Mouse (Mus musculus) heart, postnatal 0 days (tissue): ENCODE data around the gene Prkar2b. TPM values are rescaled to one million over a fixed set of nuclear protein-coding genes. Genes with fewer than 3 reads are reported as not detected.

Experiments used
- ATAC-seq: fragments of 200-750 bp; cut with Nextera tagmentation; 2 replicates; pipeline ENCODE4 v1.8.0; 2017; ENCODE audit warnings: low read depth, moderate number of reproducible peaks, moderate library complexity; ENCODE audit not compliant: insufficient read depth
- DNase-seq: peaks from one replicate; pipeline ENCODE4 v3.0.0-alpha.2; 2016; ENCODE audit warnings: low spot score
- H3K27ac ChIP-seq: fragments of 300-500 bp; sonication (generic); 2 replicates; pipeline ENCODE4 v1.5.1; 2014; ENCODE audit warnings: low read depth, mild to moderate bottlenecking
- H3K27me3 ChIP-seq: fragments of 300-500 bp; sonication (generic); 2 replicates; pipeline ENCODE4 v1.6.1; 2014; ENCODE audit warnings: low read length, mixed read lengths; ENCODE audit not compliant: control insufficient read depth, insufficient read depth
- H3K36me3 ChIP-seq: fragments of 300-500 bp; sonication (generic); replicated peaks from 2 replicates; pipeline ENCODE4 v1.6.1; 2014; ENCODE audit warnings: low read length, mixed read lengths; ENCODE audit not compliant: control insufficient read depth, insufficient read depth
- H3K4me1 ChIP-seq: fragments of 300-500 bp; sonication (generic); 2 replicates; pipeline ENCODE4 v1.6.1; 2014; ENCODE audit warnings: antibody characterized with exemption; ENCODE audit not compliant: control insufficient read depth, insufficient read depth
- H3K4me2 ChIP-seq: fragments of 300-500 bp; sonication (generic); 2 replicates; pipeline ENCODE4 v1.6.1; 2014; ENCODE audit warnings: low read depth, mild to moderate bottlenecking, low read length, moderate library complexity
- H3K4me3 ChIP-seq: fragments of 300-500 bp; sonication (generic); 2 replicates; pipeline ENCODE4 v1.5.1; 2014; ENCODE audit warnings: low read depth, low read length
- H3K9ac ChIP-seq: fragments of 300-500 bp; sonication (generic); replicated peaks from 2 replicates; pipeline ENCODE4 v1.6.1; 2014; ENCODE audit warnings: low read depth, low read length, mixed read lengths
- H3K9me3 ChIP-seq: fragments of 300-500 bp; sonication (generic); replicated peaks from 2 replicates; pipeline ENCODE4 v1.6.1; 2016; ENCODE audit warnings: low read length; ENCODE audit not compliant: control insufficient read depth
- CTCF ChIP-seq: IDR thresholded peaks from 2 replicates; pipeline ENCODE4 v1.5.1; 2016; ENCODE audit warnings: antibody characterized with exemption, control low read depth, low read depth
- EP300 ChIP-seq: IDR thresholded peaks from 2 replicates; pipeline ENCODE4 v1.6.1; 2016; ENCODE audit warnings: antibody characterized with exemption, low read depth
- WGBS: fragments of 180-500 bp; shearing (Covaris S2); extraction: QIAGEN DNeasy Blood & Tissue Kit; methylation state at CpG from one replicate; pipeline ENCODE4 v1.1.7; 2014; 5-methylcytosine and 5-hydroxymethylcytosine counted together
- polyA plus RNA-seq: library from polyadenylated mRNA; unstranded; fragments of >200 nt; fragmentation: Nextera tagmentation; extraction: Ambion mirVana; gene quantifications from 2 replicates; pipeline ENCODE4 v1.2.1, GENCODE M21; 2015
- total RNA-seq: library from RNA; depleted of rRNA; stranded (reverse); fragments of >200 nt; gene quantifications from 2 replicates; pipeline ENCODE4 v1.2.3, GENCODE M21; 2014; ENCODE audit warnings: low replicate concordance

The Prkar2b gene
- total and polyA plus RNA-seq, 2 experiments from 2014 or later = 2.6 TPM; not detected in 1

DNA sequence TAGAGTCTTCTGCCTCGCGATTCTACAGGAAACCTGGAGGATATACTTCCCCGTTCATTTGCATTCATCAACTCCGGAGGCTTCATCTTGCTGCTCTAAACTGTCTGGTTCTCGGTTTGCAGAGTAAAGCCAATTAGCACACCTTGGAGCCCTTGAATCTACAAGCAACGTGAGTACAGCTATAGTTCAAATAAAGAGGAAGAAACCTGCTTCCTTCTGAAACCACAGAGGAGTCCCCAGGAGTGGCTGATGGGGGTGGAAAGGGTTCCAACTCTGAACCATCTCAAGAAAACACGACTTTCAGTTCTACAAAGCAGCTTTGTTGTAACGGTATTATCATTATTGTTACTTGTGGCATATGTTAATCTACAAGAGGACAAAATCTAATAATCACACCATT, 26.2 kb upstream of the Prkar2b start:
- ATAC-seq (no peak), DNase-seq (no peak)
- Histone ChIP-seq H3K4me3 (no peak overlapping the region), H3K4me1 (no peaks in the 10 kb centered on the region), H3K36me3 (no peaks in the 10 kb centered on the region), H3K27ac (no peak overlapping the region), H3K9me3 (no peaks in the 10 kb centered on the region), H3K27me3 (no peaks in the 10 kb centered on the region), H3K4me2 (no peak overlapping the region), H3K9ac (no peak overlapping the region)
- TF ChIP-seq CTCF (no peak), EP300 (no peak)
- 78% methylated on average over 8 of the region's 8 CpGs for WGBS

DNA sequence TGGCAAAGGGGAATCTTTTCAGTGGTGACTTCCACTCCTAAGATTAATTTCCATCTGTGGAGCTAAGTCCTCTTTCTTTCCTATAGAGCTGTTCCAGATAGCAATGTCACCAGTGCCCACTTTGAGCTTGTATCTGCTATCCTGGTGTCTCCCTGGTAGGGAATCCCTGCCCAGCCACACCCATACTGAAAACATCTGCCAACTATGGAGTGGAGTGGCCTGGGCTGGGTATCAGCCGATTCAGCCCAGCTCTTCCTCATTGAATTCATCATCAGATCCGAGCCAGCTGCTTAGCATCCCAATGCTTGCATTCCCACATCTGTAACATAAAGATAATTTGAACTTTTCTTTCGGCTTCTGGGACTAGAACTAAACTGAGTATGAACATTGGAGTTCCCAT, 25.8 kb upstream of the Prkar2b start:
- H3K27ac ChIP-seq = no peak overlapping the region
- no peak overlapping the region for H3K9ac ChIP-seq
- H3K4me3 ChIP-seq = no peak overlapping the region
- no peaks in the 10 kb centered on the region for H3K36me3 ChIP-seq
- TF ChIP-seq EP300 (no peak), CTCF (no peak)
- 70% methylated on average over 3 of the region's 3 CpGs for WGBS
- no peaks in the 10 kb centered on the region for H3K27me3 ChIP-seq
- no peak for DNase-seq
- no peaks in the 10 kb centered on the region for H3K9me3 ChIP-seq
- ATAC-seq = no peak
- H3K4me1 ChIP-seq = no peaks in the 10 kb centered on the region
- H3K4me2 ChIP-seq = no peak overlapping the region

DNA sequence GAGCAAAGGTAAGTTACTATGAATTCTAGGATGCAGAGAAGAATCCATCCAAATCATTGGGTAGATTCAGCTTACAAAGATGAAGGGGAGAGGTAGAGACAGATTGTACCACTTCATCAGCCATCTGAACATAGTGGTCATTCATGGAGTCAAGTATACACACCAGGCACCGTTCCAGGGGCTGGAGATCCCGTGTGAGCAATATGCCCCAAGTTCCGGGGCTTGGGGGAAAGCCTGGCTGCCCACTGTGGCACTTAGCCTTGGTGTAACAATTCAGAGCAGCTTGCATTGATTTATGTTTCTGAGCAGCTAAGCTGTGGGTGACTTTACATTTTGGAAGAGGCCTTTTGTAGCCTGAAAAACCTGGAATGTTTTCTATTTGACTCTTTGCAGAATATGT, 24.8 kb upstream of the Prkar2b start:
- H3K4me3 ChIP-seq = no peak overlapping the region
- DNase-seq (no peak), ATAC-seq (no peak)
- no peaks in the 10 kb centered on the region for H3K36me3 ChIP-seq
- no peaks in the 10 kb centered on the region for H3K27me3 ChIP-seq
- no peak overlapping the region for H3K9ac ChIP-seq
- 0 out of 2 replicates have a peak, but pooled peaks cover 4% of the 10 kb centered on the region for H3K9me3 ChIP-seq
- TF ChIP-seq EP300 (no peak), CTCF (no peak)
- WGBS = 84% methylated on average over 3 of the region's 3 CpGs
- H3K4me1 ChIP-seq = no peaks in the 10 kb centered on the region
- H3K4me2 ChIP-seq = no peak overlapping the region
- H3K27ac ChIP-seq = no peak overlapping the region

DNA sequence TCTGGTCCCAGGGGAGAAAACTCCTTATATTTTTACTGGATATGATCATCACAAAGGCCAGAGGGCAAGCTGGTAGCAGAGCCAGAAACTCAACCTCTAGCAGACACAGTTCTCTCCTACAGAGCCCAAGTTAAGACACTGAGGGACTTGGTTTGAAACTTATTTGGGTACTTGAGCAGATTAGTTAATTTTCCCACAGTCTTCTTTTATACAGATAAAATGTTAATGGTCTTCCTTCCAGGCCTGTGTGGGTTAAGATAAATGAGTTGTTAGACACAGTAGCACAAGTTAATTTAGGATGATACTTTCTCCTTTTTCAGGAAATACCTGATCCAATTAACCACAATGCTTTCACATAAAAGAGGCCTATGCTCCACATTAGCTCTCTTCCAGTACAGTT, 24.1 kb upstream of the Prkar2b start:
- TF ChIP-seq EP300 = no peak
- TF ChIP-seq CTCF = no peak
- H3K9ac ChIP-seq = no peak overlapping the region
- H3K9me3 ChIP-seq = 0 out of 2 replicates have a peak, but pooled peaks cover 4% of the 10 kb centered on the region
- no peak for DNase-seq
- no peak for ATAC-seq
- no peak overlapping the region for H3K4me3 ChIP-seq
- H3K27me3 ChIP-seq = no peaks in the 10 kb centered on the region
- no peak overlapping the region for H3K4me2 ChIP-seq
- no peaks in the 10 kb centered on the region for H3K4me1 ChIP-seq
- no peak overlapping the region for H3K27ac ChIP-seq
- H3K36me3 ChIP-seq = no peaks in the 10 kb centered on the region

DNA sequence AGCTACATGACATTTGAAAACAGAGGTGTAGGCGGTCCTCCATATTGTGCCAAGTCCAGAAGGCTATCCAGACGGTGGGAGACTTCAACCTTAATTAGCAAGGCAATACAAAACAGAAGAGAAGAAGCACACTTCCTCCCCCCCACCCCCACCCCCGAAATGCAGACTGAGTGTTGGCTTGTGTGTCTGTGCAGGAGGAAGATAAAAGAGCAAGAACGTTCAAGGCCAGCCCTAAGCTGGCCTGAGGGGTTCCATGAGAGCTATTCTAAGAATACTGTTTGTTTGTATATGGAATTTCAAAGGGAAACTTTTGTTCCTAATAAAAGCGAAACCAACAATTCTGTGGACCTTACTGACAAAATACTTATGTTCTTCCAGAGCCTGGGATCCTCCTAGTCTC, 23.5 kb upstream of the Prkar2b start:
- Histone ChIP-seq H3K4me1 (no peaks in the 10 kb centered on the region), H3K4me2 (no peak overlapping the region), H3K4me3 (no peak overlapping the region), H3K36me3 (no peaks in the 10 kb centered on the region), H3K27me3 (no peaks in the 10 kb centered on the region), H3K9ac (no peak overlapping the region), H3K27ac (no peak overlapping the region), H3K9me3 (0 out of 2 replicates have a peak, but pooled peaks cover 4% of the 10 kb centered on the region)
- no peak for TF ChIP-seq EP300
- no peak for TF ChIP-seq CTCF
- DNase-seq (no peak), ATAC-seq (no peak)
- WGBS = 43% methylated on average over 5 of the region's 5 CpGs

DNA sequence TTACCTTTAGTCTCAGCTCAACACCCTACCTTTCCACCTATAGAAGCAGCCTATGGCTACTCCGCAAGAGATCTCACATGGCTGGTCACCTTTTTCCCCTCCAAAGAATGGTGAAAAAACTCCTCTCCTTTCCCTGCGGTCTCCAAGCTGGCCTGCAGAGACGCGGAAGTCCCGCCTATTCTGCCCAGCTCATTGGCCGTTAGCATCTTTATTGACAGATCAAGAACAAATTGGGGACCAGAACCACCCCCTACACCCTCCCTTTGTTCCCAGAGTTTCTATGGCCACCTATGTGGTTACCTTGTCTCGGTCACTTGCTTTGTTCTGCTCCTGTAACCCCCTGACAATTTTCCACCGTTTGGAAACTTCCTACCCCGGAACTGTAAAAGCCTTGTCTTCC, 19.6 kb upstream of the Prkar2b start:
- WGBS = 79% methylated on average over 9 of the region's 9 CpGs
- Histone ChIP-seq H3K9me3 (0 out of 2 replicates have a peak, but pooled peaks cover 4% of the 10 kb centered on the region), H3K4me2 (no peak overlapping the region), H3K27me3 (no peaks in the 10 kb centered on the region), H3K4me1 (no peaks in the 10 kb centered on the region), H3K4me3 (no peak overlapping the region), H3K36me3 (no peaks in the 10 kb centered on the region), H3K27ac (no peak overlapping the region), H3K9ac (no peak overlapping the region)
- DNase-seq (no peak), ATAC-seq (no peak)
- no peak for TF ChIP-seq CTCF
- TF ChIP-seq EP300 = no peak
